Mouse (Mus musculus): ENCODE results near the gene Adcyap1r1. TPM values are rescaled to one million over a fixed set of nuclear protein-coding genes. Genes with fewer than 3 reads are reported as not detected.
A peak's percentile ranks its signal among the peaks of the same experiment; 100 is the strongest.

Gene Adcyap1r1
- 1 to 10 TPM; 2.7 to 4.0 TPM for total RNA-seq (2021)
- long read RNA-seq, experiment 1: 0 reads
- long read RNA-seq, experiment 2, full-length matches to known transcripts: 2 of 7 reads
- long read RNA-seq, experiment 2, partial matches to known transcripts: 3 of 7 reads
- long read RNA-seq, experiment 2, other reads (novel, unspliced or antisense): 2 of 7 reads

DNA sequence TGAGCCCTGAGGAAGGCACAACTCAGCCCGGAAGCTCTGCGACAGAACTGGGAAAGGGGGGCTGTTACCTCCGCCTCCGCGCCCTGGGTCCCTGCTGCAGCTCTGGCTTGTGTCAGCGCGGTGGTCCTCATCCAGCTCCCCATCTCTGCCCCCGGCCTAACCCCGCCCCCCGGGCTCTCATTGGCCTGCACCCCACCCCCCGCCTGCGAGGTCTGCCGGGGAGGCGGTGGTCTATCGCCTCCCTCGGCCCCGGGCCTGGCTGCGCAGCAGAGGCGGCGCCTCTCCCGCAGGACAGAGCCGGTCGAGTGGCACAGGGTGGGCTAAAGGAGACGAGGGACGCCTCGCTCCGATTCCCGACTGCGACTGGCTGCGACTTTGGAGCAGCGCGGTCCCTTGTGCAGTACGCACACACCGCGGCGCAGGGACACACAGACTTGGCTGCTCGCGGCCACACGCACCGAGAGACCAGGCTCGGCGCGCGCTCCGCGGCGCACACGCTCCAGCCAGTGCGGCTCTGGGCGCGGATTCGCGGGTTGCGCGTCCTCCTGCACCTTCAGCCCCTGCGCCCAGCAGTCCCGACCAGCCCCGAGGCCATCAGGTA, at the start of gene Adcyap1r1:
Gene Adcyap1r1, plus strand, starts transcription at position 208 of the 601 bp plus-strand sequence.
- DNase-seq: peak; percentile 24
- intact Hi-C loops (cut with DNase I; ENCODE audit: low total_unique reads): no loop called here

DNA sequence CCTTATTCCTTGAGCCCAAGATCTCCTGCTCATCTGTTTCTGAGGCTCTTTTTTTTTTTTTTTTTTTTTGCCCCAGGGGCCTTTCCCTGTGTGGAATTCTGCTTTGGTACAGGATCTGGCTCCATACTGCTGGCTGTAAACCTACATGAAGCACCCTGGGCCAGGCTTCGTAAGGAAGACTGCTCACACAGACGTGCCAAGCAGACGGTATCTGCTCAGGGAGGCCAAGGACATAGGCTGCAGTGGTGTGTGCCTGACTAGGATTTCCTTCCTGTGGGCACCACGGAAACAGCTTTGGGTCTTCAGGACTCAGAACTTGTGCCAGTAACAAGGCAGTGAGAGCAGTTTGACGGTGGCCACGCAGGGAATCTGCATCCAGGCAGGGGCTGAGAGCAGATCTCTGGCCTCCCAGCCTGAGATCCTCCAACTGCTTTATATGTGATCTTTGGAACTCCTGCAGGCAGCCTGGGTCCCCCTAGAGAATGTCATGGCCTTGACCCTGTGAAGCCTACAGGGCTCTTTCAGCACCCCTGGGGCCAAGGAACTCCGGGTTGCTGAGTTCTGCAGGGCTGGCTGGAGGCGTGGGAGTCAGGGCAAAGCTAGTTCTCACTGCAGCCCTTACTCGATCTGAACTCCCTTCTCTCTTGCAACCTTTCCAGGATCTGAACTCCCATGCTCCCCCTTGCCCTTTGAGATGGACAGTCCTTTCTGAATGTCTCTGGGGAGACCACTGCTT, 49.6 kb upstream of the Adcyap1r1 start:
- intact Hi-C loops (cut with DNase I; ENCODE audit: low total_unique reads): no loop called here
- no peak for DNase-seq

DNA sequence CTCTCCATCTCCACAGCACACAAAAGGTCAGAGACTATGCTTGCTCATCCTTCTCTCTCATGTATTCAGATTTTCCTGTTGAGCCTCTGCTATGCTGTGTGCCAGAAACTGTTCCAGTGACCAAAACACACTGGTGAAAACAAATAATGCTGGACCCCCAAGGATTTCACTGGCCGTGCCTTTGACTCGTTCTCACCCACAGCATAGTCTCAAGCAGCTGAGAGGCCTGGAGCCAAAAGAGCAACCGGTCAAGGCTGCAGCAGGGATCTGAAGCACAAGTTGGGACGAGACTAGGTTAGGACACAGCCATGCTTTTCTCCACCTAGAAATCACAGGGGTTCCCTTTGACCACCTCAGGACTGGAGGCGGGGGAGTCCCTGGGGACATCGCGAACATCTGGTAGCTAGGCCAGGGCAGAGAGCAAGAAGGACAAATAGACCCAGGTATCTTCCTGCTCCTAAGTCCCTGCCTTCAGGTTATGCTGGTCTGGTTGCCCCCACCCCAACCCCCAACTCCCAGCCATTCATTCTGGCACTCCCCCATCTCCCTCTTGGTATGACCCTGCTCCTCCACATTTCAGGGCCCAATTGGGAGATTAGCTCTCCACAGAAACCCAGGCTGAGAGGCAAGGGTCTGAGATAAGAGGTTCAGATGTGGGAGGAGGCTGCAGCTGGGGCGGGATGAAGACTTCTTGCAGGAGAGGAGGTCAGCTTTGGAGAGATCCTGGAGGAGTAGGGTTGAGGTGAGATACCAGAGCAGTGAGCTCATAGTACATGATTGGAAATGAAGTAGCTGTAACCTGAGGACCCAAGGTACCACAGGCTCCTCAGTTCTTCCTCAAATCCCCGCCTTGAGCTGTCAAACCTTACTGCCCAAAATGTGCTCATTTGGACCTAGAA, 48.1 kb upstream of the Adcyap1r1 start:
- peak; percentile 19 for DNase-seq
- intact Hi-C loops (cut with DNase I; ENCODE audit: low total_unique reads): no loop called here

DNA sequence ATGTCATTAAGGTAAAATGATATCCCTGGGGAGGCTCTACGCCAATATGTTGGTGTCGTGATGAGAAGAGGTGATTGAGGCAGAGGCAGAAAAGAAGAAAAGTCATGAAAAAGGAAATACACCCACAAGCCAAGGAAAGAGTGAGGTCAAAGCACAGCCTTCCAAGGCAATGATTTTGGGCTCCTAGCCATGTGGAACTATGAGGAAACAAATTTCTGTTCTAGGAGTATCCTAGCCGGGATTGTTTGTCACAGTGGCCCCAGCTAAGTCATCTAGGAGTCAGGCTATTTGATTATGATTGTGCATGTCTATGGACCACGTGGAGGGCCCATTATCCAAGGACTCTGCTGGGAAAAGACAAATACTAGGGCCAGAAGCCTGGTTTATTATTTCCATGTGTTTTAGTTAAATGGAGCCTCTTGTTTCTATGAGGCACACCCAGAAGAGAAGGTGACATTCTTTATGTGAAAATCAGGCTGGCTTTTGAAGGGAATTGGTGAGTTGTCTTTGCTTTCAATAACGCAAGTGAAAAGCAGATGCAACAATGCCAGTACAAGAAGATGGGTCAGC, 47.3 kb upstream of the Adcyap1r1 start:
- intact Hi-C loops (cut with DNase I; ENCODE audit: low total_unique reads): no loop called here
- DNase-seq: no peak

DNA sequence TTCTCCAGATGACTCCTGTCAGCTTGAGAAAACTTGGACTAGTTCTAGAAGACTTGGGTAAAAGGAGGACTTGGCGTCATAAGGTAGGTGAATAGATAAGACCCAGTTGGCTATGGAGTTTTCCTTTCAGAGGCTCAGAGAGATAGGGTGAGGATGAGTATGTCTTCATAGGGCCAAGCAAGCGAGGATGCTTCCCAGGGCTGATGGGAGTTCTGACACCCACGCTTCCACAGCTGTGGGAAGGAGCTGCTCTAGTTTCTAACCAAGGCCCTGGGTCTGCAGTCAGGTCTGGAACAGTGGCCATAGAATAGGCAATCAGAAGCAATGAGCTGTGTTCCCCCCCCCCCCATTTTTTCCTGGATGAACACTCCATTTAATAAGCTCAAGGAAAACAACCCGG, 44.4 kb upstream of the Adcyap1r1 start:
- intact Hi-C loops (cut with DNase I; ENCODE audit: low total_unique reads): no loop called here
- no peak for DNase-seq

DNA sequence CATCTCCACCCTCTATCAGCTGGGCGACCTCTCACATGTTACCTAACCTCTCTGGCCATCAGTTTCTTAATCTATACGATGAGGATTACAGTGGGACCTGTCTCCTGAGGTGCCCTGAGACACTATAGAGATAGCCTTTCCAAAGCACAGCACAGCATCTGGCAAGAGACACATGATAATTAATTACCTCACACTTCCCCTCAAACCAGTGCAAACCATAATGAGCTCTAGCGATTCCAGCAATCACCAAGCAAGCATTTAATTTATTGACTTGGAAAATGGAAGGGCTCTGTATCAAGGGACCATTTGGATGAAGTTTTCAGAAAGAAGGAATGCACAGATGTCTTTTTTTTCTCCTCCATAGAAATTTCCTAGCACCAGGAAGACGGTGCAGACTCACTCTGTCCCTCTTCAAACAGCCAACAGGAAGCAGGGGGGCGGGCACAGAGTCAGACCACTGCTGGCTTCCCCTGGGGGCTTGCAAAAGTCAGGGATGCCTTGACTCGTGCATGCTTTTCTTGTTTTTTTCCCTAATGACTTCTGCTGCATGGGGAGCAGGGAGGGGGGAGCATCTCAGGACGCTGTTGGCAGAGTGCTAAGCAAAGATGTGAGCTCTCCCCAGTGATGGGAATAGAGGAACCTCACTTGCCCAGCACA, 41.5 kb upstream of the Adcyap1r1 start:
- peak; percentile 64 for DNase-seq
- intact Hi-C loops (cut with DNase I; ENCODE audit: low total_unique reads): no loop called here

DNA sequence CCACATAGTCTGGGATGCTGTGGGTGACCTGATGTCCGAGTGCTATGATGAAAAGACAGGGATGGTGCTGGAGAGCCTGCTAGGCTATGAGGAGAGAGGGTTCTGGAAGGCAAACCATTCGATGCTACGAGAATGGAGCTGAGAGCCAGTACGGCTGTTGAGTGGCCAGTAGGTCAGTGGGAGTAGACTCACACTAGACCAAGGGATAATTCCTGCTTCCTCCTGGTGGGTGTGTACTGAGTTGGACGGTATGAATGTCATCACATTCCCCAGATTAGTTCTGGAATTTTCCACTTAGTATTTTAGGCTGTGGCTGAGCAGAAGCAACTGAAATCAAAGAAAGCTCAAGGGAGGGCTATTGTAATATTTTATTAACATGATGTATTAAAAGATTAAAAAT, 40.8 kb upstream of the Adcyap1r1 start:
- intact Hi-C loops (cut with DNase I; ENCODE audit: low total_unique reads): no loop called here
- no peak for DNase-seq

DNA sequence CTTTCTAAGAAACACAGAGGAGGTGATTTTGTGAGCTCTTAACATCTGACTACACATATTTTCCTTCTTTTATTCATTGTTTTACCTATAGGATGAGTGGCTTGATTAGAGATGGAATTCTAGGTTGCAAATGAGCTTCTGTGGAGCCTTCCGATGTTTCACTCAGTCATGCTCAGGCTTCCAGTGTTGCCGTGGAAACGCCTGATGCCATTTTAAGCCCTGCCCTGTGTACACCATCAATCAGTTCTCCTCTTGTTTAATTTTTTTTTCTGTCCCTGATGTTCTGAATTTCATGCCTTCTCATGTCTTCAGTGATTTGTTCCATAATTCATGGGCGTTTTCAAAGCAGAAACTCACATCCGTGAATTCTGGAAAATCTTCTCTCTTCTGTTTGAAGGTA, 35.6 kb upstream of the Adcyap1r1 start:
- no peak for DNase-seq
- intact Hi-C loops (cut with DNase I; ENCODE audit: low total_unique reads): no loop called here

DNA sequence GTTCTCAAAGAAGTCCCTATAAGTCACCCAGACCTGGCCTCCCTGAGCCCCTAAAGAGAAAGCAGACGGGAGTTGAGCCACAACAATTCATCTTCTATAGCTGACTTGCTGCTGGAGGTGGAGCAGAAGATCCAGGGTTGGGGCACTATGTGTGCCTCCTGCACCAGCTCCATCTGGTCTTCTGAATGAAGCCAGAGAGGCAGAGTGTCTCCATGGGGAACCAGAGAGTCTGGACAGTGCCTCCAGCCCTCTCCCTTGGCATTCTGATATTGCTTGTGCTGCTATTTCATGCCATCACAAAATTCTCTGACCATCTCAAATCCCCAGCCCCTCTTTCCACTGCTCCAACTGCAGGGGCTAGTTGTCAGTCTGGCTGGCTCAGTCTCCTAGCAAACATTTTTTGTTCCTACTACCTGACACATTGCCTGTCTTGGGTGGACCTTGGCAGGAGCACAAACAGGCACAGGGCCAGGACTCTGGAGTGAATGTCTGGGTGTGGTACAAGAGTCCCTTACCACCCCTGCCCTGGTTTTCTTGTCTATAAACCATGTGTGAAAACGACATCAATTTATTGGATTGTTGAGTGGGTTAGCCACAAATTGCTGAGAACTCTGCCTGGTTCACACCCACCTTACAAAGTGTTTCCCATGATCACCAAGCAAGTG, 32.9 kb upstream of the Adcyap1r1 start:
- intact Hi-C loops (cut with DNase I; ENCODE audit: low total_unique reads): no loop called here
- DNase-seq: no peak

DNA sequence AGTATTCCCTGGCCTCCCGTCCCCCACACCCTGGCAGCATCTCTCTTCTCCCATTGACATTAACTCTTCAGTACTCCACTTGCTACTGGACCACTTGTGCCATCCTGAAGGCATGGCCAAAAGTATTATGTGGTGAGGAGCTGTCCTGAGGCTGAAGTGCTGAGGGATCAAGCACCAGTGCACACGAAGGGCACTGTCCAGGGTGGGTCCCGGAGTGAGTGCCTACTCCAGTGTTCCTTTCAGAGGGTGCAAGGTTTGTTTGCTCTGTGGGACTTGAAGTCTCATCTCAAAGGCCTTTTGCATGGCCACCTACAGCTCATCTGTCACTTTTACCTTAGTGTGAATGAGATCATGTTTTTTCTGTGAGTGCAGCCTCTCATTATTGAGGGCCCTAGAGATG, 31.4 kb upstream of the Adcyap1r1 start:
- intact Hi-C loops (cut with DNase I; ENCODE audit: low total_unique reads): no loop called here
- no peak for DNase-seq

DNA sequence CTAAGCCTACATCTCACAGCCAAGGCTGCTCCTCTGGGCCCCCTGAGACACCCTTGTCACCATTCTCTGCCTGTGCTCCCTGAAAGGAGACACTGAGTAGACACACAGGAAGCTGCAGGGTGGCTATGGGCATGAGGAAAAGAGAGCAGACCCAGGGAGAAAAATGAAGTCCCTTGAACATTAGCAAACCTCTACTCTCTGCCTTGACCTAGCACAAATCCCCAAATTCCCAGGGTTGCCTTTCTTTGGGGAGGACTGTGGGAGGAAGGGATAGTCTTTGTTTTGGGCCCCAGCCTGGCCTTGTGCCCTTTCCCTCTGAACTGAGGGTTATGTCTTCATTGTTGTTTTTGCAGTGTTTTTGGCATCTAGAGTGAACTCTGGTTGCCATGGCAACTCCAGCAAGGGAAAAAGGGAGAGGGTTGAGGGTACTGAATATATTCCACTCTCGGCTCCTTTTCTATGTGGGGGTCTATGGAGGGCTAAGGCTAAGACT, 30.9 kb upstream of the Adcyap1r1 start:
- DNase-seq: no peak
- intact Hi-C loops (cut with DNase I; ENCODE audit: low total_unique reads): no loop called here

DNA sequence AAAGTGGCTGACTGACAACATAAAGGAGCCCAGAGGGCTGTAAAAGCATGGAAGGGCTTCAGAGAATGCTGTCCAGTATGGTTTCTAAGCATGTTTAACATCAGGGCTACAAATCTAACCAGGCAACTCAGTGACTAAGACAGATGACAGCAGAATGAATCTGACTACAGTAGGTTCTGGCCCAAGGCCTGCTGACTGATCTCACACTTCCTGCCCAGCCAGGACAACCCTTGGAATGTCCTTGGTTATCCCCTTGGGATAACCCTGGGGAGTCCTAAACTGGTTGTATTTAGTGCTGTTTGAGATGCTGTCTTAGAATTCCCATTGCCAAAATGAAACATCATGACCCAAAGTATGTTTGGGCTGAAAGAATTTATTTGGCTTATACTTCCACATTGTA, 19.7 kb upstream of the Adcyap1r1 start:
- DNase-seq: no peak
- intact Hi-C loops (cut with DNase I; ENCODE audit: low total_unique reads): no loop called here

DNA sequence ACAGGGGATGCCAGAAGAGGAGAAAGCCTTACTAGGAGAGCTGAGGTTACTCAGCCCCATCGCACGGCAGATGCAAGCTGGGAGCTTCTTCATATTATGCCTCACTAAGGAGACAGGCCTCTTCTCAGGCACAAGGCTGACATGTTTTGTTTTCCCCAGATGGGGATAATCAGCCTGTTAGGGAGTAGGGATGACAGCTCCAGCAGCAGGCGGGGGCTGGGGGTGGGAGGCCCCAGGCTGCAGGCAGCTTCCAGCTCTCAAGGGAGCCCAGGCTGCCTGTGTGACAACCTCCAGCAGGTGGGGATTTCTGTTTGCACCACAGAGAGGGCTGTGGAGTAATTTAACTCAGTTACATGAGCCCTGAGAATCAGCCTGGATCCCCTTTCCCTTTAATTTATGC, 17.4 kb upstream of the Adcyap1r1 start:
- no peak for DNase-seq
- intact Hi-C loops (cut with DNase I; ENCODE audit: low total_unique reads): no loop called here

DNA sequence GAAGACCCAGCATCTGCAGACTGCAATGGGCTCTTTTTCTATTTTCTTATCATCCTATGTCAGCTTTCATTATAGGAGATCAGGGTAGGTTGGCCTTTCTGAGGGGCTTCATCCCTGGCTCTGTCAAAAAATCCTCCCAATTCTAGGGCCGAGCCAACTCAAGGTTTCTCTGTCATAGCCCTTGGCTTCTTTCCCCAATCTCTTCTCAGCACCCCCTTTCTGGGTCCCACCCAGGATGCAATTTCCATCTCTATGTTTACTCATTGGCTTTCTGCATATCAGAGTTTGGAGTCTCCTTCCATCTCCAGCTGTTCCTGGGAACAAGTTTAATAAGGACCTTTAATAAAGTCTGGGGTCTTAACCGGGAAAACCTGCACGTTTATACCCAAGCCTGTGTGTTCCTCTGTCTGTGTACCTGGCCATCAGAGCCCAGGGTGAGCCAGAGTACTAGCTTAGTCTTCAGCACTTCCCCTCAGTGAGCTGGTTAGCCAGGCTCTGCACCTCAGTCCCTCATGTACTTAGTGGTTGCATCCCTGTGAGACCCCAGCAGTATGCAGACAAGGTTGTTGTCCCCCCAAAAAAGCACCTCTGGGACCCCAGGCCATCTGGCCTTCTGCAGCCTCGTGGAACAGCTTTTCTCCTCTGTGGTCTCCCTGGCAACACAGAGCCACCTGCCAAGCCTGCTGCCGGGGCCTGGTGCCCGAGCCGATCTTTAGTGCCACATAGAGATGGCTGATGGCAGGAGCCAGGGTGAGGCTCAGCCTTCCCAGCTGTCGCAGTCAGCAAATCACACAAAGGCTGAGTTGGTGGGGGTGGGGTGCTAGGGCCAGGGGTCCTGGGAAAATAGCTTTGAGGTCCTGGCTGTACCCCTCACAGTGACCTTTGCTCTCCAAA, 16.3 kb upstream of the Adcyap1r1 start:
- intact Hi-C loops (cut with DNase I; ENCODE audit: low total_unique reads): no loop called here
- peak; percentile 30 for DNase-seq

DNA sequence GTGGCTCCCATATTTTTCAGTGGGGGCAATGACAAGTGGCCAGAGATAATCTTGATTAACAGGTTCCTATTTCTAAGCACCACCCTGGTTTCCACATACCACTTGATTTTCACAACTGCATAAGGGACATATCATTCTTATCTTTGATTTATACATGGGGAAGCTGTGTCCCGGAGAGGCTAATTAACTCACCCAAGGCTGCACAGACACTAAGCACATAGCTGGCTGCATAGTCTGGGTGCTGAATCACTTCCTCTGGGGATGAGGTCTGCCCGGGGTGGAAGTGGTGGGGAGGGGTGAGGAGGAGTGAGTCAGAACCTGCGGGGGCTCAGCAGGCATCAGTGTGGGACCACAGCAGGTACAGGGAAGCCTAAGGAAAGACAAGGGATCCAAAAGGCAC, 13.9 kb upstream of the Adcyap1r1 start:
- DNase-seq: no peak
- intact Hi-C loops (cut with DNase I; ENCODE audit: low total_unique reads): no loop called here

DNA sequence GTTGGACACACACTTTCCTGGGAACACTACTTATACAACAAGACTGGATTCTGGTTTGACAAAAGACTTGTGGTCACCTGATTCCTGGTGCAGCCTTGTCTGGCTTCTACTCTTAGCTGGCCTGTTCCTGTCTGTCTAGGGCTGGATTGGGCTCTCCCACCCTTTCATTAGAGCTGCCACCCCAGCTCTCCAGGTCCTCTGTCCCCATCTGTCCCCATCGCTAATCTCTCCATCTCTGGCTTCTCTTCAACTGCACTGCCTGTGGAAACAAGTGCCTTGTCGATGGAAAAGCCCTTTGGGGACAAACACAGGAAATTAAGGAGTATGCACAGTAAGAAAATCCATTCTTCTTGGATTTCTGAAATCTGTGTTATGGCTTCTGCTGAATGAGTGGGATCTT, 12.9 kb upstream of the Adcyap1r1 start:
- no peak for DNase-seq
- intact Hi-C loops (cut with DNase I; ENCODE audit: low total_unique reads): no loop called here

DNA sequence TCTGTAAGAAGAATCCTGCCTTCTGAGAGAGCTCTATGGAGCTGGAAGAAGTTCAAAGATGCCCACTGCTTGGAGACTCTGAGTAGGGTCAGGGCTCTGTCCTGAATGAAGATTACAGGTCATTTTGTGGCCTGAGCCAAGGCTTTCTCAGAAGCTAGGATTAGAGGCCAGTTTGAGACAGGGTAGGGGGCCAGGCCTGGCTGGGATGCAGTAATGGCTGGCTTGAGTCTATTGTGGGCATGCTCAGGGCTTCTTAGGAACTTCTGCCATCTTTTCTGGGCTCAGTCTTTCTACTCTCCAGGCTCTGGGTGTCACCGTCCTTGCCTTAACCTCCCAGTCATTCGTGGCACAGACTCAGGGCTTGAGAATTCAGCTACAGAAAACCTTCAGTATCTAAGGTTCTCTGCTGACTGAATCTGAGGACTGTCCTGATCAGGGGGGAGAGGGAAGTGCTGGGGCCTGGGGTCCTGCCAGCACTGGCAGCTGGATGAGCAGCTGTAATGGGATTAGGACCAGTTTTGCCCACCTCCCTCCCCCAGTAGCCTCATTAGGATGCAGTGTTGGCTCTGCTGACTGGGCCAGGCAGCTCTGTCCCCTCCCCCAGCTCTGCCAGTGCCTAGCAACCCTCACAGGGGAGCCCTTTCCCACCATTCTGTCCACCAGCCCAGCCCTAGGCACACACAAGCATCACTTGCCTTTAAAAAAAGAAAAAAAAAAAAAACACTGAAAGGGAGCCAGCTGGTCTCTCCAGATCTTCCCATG, 7.7 kb upstream of the Adcyap1r1 start:
- intact Hi-C loops (cut with DNase I; ENCODE audit: low total_unique reads): no loop called here
- DNase-seq: peak; percentile 29
